Mouse (Mus musculus) adrenal gland (tissue): ENCODE results near the gene Hpse2.
"Not testable (repeated sequence)": the region's sequence is repeated elsewhere in the genome, so short reads cannot be mapped to it uniquely, and the experiment has no call there.

Experiments
- intact Hi-C: fragments of 180-260 bp; cut with DNase I; formaldehyde crosslinking; loops from one replicate; pipeline ENCODE4 v1.15.1; 2025
- long read RNA-seq, 2 experiments: library from polyadenylated mRNA; unstranded; transcript quantifications; one replicate each; pipeline ENCODE4 v2.0.0; 2020; ENCODE audit warnings: borderline replicate concordance in 1 of 2; ENCODE audit not compliant: insufficient replicate concordance in 1 of 2

The Hpse2 gene
- long read RNA-seq, experiment 1: 0 reads
- long read RNA-seq, experiment 2, partial matches to known transcripts: 0 of 1 reads
- long read RNA-seq, experiment 2, other reads (novel, unspliced or antisense): 1 of 1 reads

DNA sequence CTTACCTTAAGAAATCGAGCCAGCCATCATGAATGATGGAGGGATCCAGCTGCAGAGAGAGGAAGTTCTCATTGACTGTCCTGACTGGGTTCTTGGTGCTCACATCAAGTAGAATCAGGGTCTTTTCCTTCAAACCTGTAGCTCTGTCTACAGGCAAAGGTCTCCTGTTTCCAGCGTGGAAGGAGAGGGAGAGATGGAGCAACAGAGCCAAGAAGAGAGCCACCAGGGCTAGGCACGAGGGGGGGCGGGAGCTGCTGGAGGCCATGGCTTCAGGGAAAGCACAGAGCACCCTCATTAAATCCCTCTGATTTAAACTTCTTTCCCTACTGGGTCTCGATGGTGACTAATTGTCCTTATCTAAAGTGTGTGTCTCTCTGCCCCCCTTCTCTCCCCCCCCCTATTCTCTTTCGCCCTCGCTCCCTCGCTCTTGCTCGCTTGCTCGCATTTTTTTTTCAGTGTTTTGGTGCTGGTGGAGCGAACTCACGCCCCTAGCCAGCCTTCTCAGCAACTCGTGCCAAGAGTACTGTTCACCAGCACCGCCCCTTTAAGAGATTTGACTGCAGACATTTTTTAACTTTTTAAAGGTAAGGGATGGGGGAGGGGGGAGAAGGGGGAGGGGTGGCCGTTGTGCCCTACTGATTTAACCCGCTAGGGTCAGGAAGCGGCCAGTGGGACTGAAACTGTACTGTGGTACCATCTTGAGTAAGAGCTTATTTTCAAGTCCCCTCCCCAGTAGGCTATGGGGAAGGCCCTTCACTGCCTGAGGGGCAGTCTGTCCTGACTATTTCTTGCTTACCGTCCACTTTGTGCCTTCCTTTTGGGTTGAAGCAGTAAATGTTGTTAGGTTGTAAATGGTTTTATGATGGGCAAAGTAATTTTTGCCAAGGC is at the start of gene Hpse2:
TSS of gene Hpse2 (minus strand) at position 339 of the 888 bp plus-strand sequence.
- intact Hi-C loops: no loop called here

DNA sequence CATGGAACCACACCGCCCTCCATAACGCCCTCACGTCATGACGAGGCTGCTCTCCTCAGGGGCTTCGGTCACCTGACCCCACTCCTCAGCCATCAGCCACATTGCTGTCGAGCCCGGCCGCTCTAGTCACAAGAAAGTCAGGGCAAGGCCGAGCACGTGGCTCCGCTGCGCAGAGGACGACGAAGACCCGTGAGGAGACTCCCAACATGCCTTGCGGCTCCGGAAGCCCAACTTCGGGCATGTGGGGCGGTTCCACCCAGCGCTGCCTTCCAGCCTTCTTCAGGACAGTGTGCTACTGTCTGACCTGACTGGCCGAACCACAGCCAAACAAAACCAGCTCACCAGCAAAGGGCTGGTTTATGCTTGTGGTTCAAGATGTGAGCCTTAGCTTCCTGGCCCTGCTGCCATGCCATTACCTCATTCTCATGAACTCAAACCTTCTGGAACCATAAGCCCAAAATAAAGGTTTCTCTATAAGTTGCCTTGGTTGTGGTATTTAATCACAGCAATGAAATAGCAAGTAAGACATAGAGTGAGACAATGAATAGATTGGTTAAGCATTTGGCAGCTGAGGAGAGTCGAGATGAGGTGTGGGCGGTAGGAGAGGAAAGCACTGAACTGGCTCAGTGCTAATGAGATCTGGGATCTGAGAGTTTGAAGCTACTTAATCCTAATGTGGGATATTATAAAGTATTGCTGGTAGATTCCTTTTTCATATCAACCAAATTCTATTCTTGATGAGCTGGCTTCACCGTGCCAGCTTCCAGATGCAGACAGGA is 39.5 kb upstream of the Hpse2 start:
- intact Hi-C loops: no loop called here

DNA sequence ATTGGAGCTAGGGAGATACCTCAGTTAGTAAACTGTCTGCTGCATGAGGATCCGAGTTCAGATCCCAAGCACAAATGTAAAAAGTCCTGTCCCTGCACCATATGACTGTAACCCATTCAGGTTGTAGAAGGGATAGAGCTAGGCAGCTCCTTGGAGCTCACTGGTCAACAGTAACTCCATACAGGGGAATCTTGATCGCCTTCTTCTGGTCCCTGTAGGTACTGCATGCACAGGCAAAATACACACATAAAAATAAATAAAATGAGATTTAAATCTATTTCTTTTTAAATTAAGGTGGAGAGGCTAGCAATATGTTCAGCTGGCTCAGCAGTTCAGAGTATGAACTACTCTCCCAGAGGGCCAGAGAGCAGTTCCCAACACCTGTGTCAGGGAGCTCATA is 35.9 kb upstream of the Hpse2 start:
- intact Hi-C loops: no loop called here

DNA sequence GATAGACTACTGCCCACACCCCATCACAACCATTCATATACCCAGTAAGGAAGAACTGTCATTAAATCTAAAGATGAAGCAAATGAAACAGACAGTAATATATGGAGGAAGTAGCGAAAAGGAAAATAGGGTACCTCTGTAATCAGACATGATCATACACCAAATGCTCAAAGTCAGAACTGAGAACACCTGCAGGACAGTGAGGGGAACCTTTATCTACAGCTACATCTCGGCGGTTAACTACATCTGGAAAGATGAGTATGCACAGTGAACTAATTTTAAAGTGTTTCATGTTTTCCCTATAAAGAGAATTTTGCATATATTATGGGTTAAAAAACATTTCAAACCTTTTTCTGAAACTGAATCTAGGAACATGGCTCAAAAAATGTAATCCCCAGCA is 32.4 kb upstream of the Hpse2 start:
- intact Hi-C loops: no loop called here

DNA sequence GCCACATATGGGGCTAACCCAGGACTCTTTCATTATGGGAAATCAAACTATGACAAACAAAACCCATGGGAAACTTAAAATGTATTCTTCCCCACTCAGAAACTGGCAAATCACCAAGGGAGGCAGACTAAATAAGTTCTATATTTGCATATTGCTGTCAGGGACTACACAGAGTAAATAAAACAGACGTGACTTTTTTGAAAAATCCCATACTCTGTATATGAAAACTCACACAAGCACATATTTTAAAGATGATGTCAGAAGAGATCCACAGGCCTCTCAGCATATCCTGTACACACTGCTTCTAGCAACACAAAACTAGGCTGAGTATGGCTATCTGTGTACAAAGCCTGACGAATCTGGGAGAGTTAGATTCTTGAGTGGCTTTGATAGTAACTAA is 27.4 kb upstream of the Hpse2 start:
- intact Hi-C loops: no loop called here

DNA sequence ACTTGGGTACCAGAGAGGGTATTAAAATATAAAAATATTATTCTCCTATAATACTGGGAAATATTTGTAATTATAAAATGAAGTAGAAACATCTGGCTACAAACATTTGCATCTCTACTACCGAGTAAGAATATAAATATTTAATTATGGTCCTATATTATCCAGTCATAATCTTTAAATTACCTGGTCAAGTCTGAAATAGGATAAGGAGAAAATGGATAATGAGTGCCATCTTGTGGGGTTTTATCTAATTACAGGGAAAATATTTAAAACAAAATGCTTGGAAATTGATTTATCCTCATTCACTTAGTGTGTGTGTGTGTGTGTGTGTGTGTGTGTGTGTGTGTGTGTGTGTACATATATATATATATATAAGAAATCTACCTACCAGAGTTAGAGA is 19.0 kb upstream of the Hpse2 start:
- intact Hi-C loops: no loop called here

DNA sequence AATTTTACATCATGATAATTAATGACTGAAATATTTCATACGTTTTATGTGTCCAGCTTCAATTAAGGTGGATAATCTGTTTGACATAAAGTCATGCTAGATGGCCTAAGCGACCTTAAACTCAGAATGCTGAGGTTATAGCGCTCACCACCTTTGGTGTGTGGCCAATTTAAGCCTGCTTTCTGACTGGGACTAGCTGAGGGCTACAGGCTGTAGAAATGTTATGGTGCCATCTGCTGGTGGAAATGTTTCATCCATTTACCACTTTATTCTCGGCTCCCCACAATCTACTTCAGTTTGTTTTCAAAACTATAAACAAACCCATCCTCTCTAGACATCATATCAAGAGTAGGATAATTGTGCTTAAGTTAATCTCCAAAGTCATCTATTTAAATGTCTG is 8.2 kb upstream of the Hpse2 start:
- intact Hi-C loops: loop anchor here (1.0 to 2.0 kb wide), 2 partner anchors 370 to 601 kb away; no protein-coding TSS in a partner anchor

DNA sequence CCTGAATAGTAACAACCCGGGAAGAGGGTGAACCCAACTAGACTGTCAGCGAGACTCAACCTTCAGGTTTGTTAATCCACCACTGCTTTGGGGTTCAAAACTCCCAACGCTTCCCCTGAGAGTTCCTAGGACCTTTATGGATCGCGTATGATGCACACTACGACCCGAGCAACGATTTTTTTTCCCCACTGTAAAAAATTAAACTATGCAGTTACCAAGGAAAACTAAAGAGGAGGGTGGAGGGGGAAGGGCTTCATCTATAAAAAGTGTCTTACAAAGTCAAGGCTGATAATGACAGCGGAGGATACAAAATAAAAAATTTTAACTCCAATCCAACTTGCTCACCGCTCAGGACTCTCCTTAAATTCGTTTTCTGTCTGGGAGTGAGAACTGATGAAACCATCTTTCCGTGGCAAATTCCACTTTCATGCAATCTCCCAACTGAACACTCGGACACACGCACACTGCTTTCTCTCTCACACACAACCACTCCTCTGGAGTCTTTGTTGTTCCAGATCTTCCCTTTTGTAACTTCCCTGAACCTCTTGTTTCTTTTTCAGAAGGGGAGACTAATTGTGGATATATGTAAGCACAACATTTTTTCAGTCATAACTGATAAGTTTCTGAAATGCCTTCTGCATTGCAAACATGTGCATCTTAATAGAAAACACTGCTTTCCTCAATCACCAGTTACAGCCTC is 934 bp downstream of the Hpse2 start:
- intact Hi-C loops: no loop called here

DNA sequence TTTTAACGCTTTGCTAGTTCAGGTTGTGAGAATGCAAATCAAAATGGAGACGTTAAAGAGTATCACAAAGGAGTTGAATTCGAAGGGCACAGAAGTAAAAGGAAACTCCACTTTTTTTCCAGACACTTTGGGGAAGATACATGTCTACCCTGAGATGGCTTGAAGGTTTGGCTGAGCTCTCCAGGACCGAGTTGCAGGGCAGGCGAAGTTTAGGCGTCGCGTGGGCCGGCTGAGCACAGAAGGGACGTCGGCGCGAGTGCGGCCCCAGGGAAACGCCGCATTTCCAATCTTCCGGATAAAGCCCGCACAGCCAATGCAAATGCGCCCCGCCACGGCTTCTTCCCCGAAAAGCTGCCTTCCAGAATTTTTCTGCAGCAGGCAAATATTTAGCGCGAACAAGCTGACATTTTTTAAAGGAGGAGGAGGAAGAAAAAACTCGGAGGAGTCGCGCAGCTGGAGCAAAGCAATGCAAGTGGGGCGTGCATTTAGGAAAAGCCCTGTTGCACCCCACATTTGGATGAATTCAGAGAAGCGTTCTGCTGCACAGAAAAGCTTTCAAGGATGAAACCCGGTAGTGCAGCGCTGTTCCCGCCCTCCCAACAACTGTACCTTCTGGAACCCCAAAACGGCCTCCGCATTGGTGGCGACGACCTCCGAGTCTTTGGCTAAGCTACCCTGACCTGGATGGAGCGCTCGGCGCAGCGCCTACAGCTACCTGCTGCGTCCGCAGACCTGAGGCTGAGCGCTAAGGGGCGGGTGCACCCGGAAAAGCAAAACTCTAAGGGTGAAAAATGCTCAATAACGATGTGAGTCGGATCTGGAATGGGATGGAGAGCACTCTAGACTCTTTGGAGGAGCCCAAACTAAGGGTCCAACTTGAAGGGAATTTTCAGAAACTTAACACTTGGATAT is 1.9 kb downstream of the Hpse2 start:
- intact Hi-C loops: no loop called here

DNA sequence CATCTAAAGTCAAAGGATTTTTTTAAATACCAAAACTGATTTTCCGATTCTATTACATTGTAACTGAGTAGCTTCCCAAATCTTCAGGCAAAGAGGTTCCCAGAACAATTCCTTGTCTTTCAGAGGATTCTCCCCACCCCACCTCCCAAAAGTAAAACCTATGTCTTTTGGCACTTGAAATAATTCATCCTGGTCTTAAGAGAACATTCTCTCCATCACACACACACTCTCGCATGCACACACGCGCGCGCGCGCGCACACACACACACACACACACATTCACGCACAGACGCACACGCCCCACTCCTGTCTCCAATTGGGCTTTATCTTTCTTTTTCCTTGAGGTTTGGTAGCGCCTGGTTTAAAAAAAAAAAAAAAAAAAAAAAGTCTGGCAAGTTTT is 2.7 kb downstream of the Hpse2 start:
- intact Hi-C loops: no loop called here

DNA sequence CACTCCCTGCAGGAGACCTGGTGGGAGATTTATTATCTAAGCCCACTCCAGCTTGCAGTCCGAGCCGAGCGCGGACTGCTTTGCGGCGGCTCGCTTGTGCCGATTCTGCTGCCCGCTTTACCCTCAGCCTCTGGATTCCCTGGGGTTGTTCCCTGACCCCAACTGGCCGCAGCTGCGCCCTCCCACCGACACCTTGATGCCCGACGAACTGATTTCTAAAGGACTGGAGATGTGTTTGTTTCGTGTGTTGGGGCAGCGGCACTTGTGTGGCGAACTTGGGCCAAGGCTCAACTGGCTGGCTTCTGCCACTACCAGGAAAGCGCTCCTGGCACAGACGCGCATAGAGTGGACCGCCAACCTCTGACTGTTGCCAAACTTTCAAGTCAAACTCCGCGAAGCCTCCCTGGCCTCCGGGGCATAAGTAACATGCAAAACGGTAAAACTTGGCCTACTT is 3.1 kb downstream of the Hpse2 start:
- intact Hi-C loops: no loop called here

DNA sequence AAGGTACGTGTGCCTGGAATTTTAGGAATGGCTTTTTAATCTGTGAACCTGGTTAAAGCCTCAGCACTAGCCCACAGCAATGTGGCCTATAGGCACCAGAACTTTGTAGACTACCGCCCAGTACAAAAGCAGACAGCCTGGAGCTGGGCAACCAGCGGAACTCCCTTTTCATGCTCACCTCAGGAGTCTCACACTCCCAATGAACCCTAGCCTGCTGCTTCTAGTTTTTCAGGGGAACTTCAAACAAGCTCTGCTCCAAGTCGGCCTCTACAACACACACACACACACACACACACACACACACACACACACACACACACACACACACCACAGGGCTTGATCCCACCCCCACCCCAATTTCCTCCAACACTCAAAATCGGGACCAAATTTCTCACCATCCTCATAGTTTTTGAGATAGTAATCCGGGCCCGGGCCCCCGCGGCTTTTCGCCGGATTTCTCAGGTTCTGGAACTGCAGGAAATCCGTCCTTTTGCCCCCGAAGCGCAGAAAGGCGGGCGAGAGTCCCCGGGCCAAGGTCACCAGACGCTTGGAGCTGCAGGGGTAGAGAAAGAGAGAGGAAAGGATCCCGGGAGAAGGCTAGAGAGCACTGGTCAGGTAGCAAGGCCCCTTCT is 3.7 kb downstream of the Hpse2 start:
- intact Hi-C loops: no loop called here

DNA sequence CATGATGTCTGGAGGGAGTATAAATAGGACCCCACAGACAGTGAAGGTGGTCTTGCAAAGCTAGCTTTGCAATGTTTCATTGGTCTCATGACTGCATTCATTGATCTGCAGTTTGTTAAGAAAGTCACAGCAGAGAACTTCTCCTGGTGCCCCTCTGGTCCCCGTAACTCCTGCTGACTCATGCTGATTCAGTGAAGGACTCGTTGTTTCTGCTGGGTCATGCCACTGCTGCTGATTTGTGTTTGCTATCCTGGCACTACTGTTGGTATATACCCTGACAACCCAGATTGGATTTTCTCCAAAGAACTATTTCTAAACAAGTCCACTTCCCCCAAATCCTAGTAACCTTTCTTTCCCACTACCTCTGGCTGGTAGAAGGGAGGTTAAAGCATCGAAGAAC is 29.3 kb downstream of the Hpse2 start:
- intact Hi-C loops: no loop called here

DNA sequence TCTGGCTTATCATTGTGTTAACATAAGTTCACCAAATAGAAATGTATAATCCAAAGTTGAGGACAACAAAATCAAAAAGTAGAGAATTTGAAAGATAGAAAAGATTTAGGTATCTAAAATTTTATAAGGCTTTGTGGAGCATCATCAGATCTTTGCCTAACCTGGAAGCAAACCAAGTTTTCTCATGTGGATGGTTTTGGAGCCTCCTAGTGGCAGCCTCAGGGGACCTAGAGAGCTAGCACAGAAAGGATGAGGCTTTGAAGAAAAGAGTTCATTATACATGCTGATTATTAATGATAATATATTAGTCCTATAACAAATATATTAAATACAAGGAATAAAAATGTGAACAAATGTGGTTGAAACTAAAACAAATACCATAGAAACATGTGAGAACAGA is 77.0 kb downstream of the Hpse2 start:
- intact Hi-C loops: loop anchor here (2.0 kb wide), 1 partner anchor 284 kb away; no protein-coding TSS in a partner anchor

DNA sequence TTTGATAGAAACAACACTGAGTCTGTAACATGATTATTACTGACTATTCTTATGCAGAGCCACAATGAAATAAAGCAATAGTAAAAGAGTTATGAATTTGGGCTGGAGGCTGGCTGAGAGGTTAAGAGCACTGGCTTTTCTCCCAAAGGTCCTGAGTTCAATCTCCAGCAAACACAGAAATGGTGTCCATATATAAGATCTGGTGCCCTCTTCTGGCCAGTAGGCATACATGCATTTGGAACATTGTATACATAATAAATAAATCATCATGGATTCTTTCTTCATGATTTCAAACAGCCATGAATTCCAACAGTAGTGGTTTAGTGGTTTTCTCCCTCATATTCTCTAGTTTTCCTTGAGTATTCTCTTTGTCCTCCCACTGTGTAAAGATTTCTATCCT is 81.4 kb downstream of the Hpse2 start:
- intact Hi-C loops: loop anchor here (1.0 kb wide), 1 partner anchor 511 kb away; no protein-coding TSS in a partner anchor

DNA sequence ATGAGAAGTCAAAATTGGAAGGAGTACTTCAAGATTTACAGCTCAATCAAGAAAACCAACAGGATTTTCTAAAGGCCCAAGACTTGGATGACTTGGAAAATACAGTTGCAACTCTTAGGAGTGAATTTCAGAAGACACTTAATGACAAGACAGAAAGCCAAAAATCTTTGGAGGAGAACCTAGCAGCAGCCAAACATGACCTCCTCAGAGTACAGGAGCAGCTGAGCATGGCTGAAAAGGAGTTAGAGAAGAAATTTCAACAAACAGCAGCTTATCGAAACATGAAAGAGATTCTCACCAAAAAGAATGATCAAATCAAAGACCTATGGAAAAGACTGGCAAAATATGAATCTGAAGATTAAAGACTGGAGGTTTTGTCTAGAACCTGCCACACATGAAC is 106.8 kb downstream of the Hpse2 start:
- intact Hi-C loops: not testable (repeated sequence)

DNA sequence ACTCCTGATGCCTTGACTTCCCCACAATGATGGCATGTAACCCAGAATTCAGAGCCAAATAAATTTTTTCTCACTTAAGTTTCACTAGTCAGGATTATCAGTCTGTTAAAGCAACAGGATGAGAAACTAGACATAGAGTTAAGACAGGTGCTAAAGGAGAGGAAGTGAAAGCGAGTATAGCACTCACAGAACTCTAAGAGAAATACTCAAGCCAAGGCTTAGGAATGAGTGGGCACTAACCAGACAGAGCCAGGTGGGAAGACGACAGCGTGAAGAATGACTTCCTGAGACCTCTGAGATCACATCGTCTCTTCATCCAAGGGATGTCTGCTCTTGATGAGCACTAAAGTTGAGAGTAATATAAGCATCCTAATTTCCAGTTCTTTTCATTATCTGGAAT is 144.2 kb downstream of the Hpse2 start:
- intact Hi-C loops: no loop called here

DNA sequence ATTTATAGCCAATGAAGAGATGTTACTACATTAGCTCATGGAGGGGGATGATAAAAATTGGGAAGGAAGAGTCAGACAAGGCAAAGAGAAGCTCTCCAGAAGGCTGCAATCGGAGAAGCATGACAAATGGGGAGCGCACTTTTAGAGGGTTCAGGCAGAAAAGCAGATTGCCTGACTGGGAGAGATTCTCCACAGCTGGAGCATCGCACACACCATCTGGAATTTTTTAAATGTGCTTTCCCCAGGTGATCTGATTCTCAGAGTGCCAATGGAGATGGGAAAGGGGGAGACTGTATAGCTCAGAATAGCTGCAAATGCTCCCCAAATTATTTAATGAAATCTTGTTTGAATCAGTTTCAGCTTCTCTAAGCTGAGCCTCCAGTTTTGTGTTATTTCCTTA is 156.4 kb downstream of the Hpse2 start:
- intact Hi-C loops: no loop called here

DNA sequence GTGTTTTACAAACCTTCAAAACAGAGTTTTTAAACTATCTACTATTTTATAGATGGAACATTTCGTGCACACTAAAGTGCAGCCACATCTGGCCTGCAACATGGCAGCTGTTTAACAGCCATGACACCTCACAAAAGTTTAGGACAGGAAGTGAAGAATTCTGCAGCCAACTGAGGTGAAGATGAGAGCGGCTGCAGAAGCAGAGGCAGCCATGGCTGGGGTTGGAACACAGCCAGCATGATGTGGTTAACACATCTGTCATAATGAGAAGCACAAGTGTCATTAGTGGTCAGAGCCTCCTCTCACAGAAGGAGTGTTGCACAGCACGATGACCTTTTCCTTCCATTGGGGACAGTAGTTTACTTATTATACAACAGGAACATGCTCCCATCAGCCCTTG is 194.6 kb downstream of the Hpse2 start:
- intact Hi-C loops: no loop called here

DNA sequence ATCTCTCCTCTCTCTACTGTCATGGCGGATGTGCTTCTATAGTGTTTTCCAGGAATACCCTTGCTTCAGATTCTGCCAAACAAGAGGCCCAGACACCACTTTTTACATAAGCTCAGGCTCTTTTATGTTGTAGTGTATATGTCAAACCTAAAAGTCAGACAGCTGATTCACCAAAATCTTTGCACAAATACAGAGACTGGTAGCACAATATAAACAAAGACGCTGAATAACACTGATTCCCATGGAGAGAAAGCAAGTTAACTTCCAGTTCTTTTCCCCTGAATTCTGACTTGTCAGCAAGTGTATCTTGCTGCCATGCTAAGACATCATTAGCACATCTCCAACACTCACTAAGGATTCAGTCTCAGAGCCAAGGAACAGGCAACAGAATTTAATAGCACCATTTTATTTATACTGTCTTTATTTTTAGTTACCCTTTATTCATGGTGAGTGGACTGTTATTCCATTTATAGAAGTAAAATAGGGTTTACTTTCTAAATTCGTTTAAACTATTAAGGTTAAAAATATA is 212.7 kb downstream of the Hpse2 start:
- intact Hi-C loops: no loop called here
